Mouse (Mus musculus) embryonic facial prominence, embryonic 12.5 days (tissue): ENCODE measurements around the gene Mapk6. TPM values are rescaled to one million over a fixed set of nuclear protein-coding genes. Genes with fewer than 3 reads are reported as not detected.

ENCODE experiments used
- ATAC-seq: fragments of 200-750 bp; cut with Nextera tagmentation; 2 replicates; pipeline ENCODE4 v1.8.0; 2017; ENCODE audit not compliant: insufficient number of reproducible peaks, insufficient read depth, low FRiP score, low TSS enrichment
- H3K27ac ChIP-seq: fragments of 300-500 bp; sonication (generic); 2 replicates; pipeline ENCODE4 v1.5.1; 2016; ENCODE audit warnings: mild to moderate bottlenecking
- H3K27me3 ChIP-seq: fragments of 300-500 bp; sonication (generic); 2 replicates; pipeline ENCODE4 v1.6.1; 2016; ENCODE audit warnings: mild to moderate bottlenecking, moderate library complexity
- H3K36me3 ChIP-seq: fragments of 300-500 bp; sonication (generic); 2 replicates; pipeline ENCODE4 v1.6.1; 2016; ENCODE audit warnings: mild to moderate bottlenecking
- H3K4me1 ChIP-seq: fragments of 300-500 bp; sonication (generic); 2 replicates; pipeline ENCODE4 v1.6.1; 2016
- H3K4me2 ChIP-seq: fragments of 300-500 bp; sonication (generic); replicated peaks from 2 replicates; pipeline ENCODE4 v1.6.1; 2016; ENCODE audit warnings: mild to moderate bottlenecking, moderate library complexity
- H3K4me3 ChIP-seq: fragments of 300-500 bp; sonication (generic); 2 replicates; pipeline ENCODE4 v1.5.1; 2016; ENCODE audit warnings: mild to moderate bottlenecking
- H3K9ac ChIP-seq: fragments of 300-500 bp; sonication (generic); 2 replicates; pipeline ENCODE4 v1.6.1; 2016; ENCODE audit warnings: mild to moderate bottlenecking, moderate library complexity
- H3K9me3 ChIP-seq: fragments of 300-500 bp; sonication (generic); 2 replicates; pipeline ENCODE4 v1.6.1; 2016; ENCODE audit warnings: mild to moderate bottlenecking, moderate library complexity
- WGBS: fragments of 180-500 bp; shearing (Covaris S2); methylation state at CpG from one replicate; pipeline ENCODE4 v1.1.7; 2016; 5-methylcytosine and 5-hydroxymethylcytosine counted together
- polyA plus RNA-seq: library from polyadenylated mRNA; unstranded; fragments of >200 nt; fragmentation: Nextera tagmentation; extraction: Ambion mirVana; gene quantifications from 2 replicates; pipeline ENCODE4 v1.2.1, GENCODE M21; 2016

Gene Mapk6
- polyA plus RNA-seq, 1 experiment from 2014 or later = 97.1 TPM

- no peaks in the 10 kb centered on the region for H3K27me3 ChIP-seq
- no peak overlapping the region for H3K9ac ChIP-seq
- H3K4me1 ChIP-seq = peaks cover 12% of the 10 kb centered on the region
- no peak overlapping the region for H3K4me3 ChIP-seq
- H3K36me3 ChIP-seq = no peaks in the 10 kb centered on the region
- no peaks in the 10 kb centered on the region for H3K9me3 ChIP-seq
- H3K4me2 ChIP-seq = no peak overlapping the region
- H3K27ac ChIP-seq = no peak overlapping the region
- 71% methylated on average over 6 of the region's 6 CpGs for WGBS
- ATAC-seq = no peak
Measured at GRCm38 (mm10) chr9:75434872-75435271, 25.1 kb upstream of the Mapk6 start.

DNA sequence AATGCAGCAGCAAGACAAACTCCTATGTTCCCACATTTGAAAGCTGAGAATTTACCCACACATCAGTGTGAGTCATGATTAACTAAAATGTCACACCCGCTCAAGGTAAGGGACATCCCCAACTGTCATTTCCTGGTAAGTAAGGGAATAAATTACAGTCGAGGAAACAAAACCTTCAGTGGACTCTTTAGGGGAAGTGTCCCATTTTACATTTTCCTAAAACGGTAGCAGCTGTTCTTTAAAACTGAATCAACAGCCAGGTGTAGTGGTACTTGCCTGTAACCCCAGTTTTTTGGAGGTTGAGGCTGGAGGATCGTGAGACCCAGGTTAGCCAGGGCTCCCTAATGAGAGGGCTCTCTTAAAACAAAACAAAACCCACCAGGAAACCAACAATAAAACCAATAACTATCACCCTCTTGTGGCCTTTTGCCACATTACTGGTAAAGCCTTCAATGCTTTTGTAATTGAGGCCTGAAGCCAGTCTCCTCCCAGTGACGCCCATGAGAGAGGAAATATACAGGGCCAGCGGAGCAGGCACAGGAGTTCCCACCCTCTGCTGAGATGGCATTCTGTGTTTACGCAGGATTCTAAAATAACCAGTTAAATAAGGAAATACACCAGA lies 24.5 kb upstream of the Mapk6 start:
- H3K27me3 ChIP-seq = no peaks in the 10 kb centered on the region
- no peak overlapping the region for H3K4me3 ChIP-seq
- H3K36me3 ChIP-seq = no peaks in the 10 kb centered on the region
- peaks cover 12% of the 10 kb centered on the region for H3K4me1 ChIP-seq
- H3K4me2 ChIP-seq = no peak overlapping the region
- ATAC-seq = no peak
- WGBS = 46% methylated on average over 7 of the region's 7 CpGs
- no peak overlapping the region for H3K9ac ChIP-seq
- no peak overlapping the region for H3K27ac ChIP-seq
- no peaks in the 10 kb centered on the region for H3K9me3 ChIP-seq

DNA sequence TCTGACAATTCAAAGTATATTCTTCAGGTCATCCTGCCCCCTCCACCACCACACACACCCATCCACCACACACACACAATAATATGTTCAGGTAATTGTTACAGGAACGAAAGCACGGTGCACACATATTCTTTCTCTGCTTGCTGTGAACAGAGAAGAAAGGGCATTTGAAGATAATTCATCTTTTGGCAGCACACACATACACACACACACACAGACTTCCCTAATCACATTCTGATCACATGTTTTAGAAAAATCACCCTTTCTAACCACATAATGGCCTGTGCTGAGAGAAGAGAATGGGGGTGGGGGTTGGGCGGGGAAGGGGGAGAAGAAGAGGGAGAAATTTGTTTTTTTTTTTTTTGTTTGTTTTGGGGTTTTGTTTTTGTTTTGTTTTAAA lies 22.9 kb upstream of the Mapk6 start:
- Histone ChIP-seq H3K4me3 (no peak overlapping the region), H3K4me2 (no peak overlapping the region), H3K27ac (no peak overlapping the region), H3K9ac (no peak overlapping the region), H3K9me3 (no peaks in the 10 kb centered on the region), H3K4me1 (peaks cover 12% of the 10 kb centered on the region), H3K36me3 (no peaks in the 10 kb centered on the region), H3K27me3 (no peaks in the 10 kb centered on the region)
- no peak for ATAC-seq
- 80% methylated on average over 3 of the region's 3 CpGs for WGBS

GRCm38 (mm10) chr9:75430822-75431621 lies 21.2 kb upstream of the Mapk6 start:
- peak overlapping the region; percentile 46; the same call in 1 of the 2 replicates for H3K27ac ChIP-seq
- WGBS = 58% methylated on average over 16 of the region's 16 CpGs

DNA sequence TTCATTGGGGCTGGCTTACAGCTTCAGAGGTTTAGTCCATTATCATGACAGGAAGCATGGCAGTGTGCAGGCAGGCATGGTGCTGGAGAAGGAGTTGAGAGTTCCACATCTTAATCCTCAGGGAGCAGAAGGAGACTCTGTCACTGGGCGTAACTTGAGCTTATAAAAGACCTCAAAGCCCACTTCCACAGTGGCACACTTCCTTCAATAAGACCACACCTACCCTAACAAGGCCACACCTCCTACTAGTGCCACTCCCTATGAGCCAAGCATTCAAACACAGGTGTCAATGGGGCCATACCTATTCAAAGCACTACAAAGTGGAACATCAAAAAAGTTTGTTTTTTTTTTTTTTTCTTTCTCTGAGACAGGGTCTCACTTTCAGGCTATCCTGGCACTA lies 19.9 kb upstream of the Mapk6 start:
- Histone ChIP-seq H3K4me3 (no peak overlapping the region), H3K9me3 (no peaks in the 10 kb centered on the region), H3K36me3 (no peaks in the 10 kb centered on the region), H3K27me3 (no peaks in the 10 kb centered on the region), H3K4me1 (peaks cover 9% of the 10 kb centered on the region; the same call in 1 of the 2 replicates), H3K9ac (no peak overlapping the region), H3K27ac (no peak overlapping the region), H3K4me2 (no peak overlapping the region)
- 84% methylated on average over 1 of the region's 1 CpGs for WGBS
- no peak for ATAC-seq

More at GRCm38 (mm10) chr9:75430822-75431621, 21.2 kb upstream of the Mapk6 start:
- no peak for ATAC-seq
- Histone ChIP-seq H3K4me3 (no peak overlapping the region), H3K27me3 (no peaks in the 10 kb centered on the region), H3K9me3 (no peaks in the 10 kb centered on the region), H3K9ac (no peak overlapping the region), H3K36me3 (no peaks in the 10 kb centered on the region), H3K4me2 (no peak overlapping the region), H3K4me1 (peaks cover 12% of the 10 kb centered on the region)

DNA sequence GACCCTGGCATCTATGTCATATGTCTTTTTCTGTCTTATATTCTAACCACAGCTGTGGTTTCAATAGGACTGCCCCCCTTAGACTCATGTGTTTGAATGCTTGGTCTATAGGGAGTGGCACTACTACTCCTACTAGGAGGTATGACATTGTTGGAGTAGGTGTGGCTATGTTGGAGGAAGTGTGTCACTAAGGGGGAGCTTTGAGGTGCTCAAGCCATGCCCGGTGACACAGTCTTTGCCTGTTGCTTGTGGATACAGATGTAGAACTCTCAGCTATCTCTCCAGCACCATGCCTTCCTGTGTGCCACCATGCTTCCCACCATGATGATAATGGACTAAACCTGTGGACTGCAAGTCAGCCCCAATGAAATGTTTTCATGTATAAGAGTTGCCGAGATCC lies 19.2 kb upstream of the Mapk6 start:
- Histone ChIP-seq H3K27ac (no peak overlapping the region), H3K4me2 (no peak overlapping the region), H3K4me1 (peaks cover 9% of the 10 kb centered on the region; the same call in 1 of the 2 replicates), H3K27me3 (no peaks in the 10 kb centered on the region), H3K9me3 (no peaks in the 10 kb centered on the region), H3K4me3 (no peak overlapping the region), H3K9ac (no peak overlapping the region), H3K36me3 (no peaks in the 10 kb centered on the region)
- no peak for ATAC-seq
- WGBS = 84% methylated on average over 2 of the region's 2 CpGs

DNA sequence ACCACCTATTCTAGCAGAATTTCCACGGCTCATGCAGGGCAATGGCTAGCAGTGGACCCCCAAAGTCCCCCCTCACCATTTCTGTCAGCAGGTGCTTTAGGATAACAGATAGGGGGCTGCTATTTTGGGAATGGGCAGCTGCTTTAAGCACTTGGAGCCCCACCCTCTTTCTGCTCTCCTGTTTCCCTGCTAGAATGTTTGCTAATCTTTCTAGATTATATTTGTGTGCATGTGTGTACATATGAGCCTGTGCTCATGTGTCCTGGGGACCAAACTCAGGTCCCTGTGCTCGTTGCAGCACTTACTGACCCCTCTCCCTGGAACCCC lies 18.4 kb upstream of the Mapk6 start:
- no peaks in the 10 kb centered on the region for H3K36me3 ChIP-seq
- H3K9ac ChIP-seq = no peak overlapping the region
- H3K27me3 ChIP-seq = no peaks in the 10 kb centered on the region
- H3K4me3 ChIP-seq = no peak overlapping the region
- 69% methylated on average over 2 of the region's 2 CpGs for WGBS
- H3K4me1 ChIP-seq = peaks cover 12% of the 10 kb centered on the region; the same call in 1 of the 2 replicates
- no peak overlapping the region for H3K4me2 ChIP-seq
- H3K9me3 ChIP-seq = no peaks in the 10 kb centered on the region
- no peak for ATAC-seq
- no peak overlapping the region for H3K27ac ChIP-seq

GRCm38 (mm10) chr9:75427366-75428273 lies 17.8 kb upstream of the Mapk6 start:
- Histone ChIP-seq H3K27me3 (no peaks in the 10 kb centered on the region), H3K9me3 (no peaks in the 10 kb centered on the region), H3K27ac (no peak overlapping the region), H3K4me1 (peaks cover 12% of the 10 kb centered on the region; the same call in 1 of the 2 replicates), H3K9ac (no peak overlapping the region), H3K36me3 (no peaks in the 10 kb centered on the region), H3K4me2 (no peak overlapping the region), H3K4me3 (no peak overlapping the region)
- 84% methylated on average over 9 of the region's 9 CpGs for WGBS
- no peak for ATAC-seq

DNA sequence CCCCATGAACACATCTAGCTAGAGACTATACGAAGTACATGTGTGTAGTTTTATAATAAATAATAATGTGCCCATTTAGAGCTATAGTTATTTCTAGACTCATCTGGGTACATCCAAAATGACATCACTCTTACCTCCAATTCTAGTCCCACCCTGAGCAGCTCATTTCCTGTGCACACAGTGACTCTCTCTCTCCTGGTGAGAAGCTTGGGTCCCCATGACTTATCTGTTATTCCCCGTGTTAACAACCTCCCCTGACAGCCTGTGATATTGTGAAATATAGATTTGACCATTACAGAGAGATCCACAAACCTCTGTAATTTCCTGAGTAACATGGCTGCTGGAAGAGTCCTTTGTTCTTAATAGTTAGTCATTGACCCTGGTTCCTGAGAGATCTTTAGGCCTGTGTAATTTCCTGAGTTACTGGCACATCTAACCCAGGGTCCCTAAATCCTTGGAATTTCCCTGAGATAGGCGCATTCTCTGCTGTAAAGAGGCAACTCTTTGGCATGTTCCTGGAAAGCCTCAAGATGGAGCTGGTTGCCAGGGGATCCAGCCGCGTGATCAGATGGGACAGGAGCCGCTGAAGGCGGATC lies 16.1 kb upstream of the Mapk6 start:
- H3K27me3 ChIP-seq = no peaks in the 10 kb centered on the region
- no peak overlapping the region for H3K27ac ChIP-seq
- peaks cover 6% of the 10 kb centered on the region; the same call in 1 of the 2 replicates for H3K4me1 ChIP-seq
- no peak overlapping the region for H3K4me3 ChIP-seq
- 84% methylated on average over 7 of the region's 7 CpGs for WGBS
- H3K9ac ChIP-seq = no peak overlapping the region
- no peaks in the 10 kb centered on the region for H3K9me3 ChIP-seq
- no peak overlapping the region for H3K4me2 ChIP-seq
- no peaks in the 10 kb centered on the region for H3K36me3 ChIP-seq
- ATAC-seq = no peak

DNA sequence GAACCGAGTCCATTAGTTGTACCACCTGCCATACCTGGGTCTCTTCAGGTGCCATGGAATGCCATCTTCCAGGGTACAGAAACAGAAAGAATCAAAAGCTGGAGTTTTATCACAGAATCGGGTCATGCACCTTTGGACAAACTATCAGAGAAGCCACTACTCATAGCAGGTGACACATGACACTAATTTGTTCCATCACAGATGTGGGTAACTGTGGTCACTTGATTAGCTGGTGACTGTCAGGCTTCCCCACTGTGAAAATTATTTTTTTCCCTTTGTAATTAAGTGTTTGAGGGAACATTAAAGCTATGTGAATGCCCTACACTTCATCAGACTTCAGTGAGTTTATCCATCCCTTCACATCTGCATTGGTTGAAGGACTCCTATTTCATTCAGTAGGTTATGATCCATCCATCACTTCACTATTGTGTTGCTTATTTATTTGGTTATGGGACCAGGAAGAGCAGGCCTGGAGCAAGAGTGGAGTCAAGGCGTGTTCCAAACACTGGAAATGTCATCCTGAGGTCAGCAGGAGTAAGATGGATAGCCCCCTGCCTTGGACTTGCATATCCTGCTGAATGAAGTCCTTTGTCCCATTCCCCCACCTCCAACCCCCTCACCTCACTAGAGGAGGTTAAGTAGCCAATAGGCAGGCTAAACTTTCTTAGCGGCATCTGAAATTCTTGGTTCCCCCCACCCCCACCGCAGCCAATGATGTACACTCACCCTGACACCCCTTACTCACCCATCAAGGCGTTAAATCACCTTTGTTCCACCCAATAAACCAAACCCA lies 14.7 kb upstream of the Mapk6 start:
- no peak overlapping the region for H3K9ac ChIP-seq
- WGBS = 65% methylated on average over 6 of the region's 6 CpGs
- H3K36me3 ChIP-seq = no peaks in the 10 kb centered on the region
- no peak overlapping the region for H3K4me3 ChIP-seq
- H3K4me2 ChIP-seq = no peak overlapping the region
- H3K27me3 ChIP-seq = no peaks in the 10 kb centered on the region
- H3K4me1 ChIP-seq = peaks cover 3% of the 10 kb centered on the region; the same call in 1 of the 2 replicates
- ATAC-seq = no peak
- H3K27ac ChIP-seq = no peak overlapping the region
- no peaks in the 10 kb centered on the region for H3K9me3 ChIP-seq

DNA sequence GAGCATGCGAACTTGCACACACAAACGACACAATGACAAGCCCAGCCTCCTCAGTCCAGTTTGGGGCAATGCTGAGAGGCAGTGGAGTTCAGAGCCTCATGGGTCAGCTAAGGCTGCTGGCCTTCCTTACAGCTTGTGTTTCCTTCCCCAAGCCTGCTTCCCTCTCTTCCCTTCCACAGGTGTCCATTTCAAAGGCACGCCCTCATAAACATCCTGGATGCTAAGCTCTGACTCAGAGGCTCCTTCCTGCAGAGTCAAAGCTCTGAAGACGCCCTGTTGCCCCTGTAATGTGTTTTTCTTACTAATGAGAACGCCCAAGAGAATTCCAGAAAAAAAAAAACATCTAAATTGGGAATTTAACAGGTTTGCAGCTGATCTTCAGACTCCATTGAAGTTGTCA lies 13.9 kb upstream of the Mapk6 start:
- no peaks in the 10 kb centered on the region for H3K27me3 ChIP-seq
- H3K9me3 ChIP-seq = no peaks in the 10 kb centered on the region
- H3K27ac ChIP-seq = no peak overlapping the region
- no peak overlapping the region for H3K9ac ChIP-seq
- no peaks in the 10 kb centered on the region for H3K36me3 ChIP-seq
- H3K4me3 ChIP-seq = no peak overlapping the region
- WGBS = 59% methylated on average over 5 of the region's 5 CpGs
- no peak for ATAC-seq
- peaks cover 3% of the 10 kb centered on the region; the same call in 1 of the 2 replicates for H3K4me1 ChIP-seq
- H3K4me2 ChIP-seq = no peak overlapping the region
